Mouse (Mus musculus) megakaryocyte, embryonic 14.5 days (primary cell): ENCODE results near the gene Naif1. TPM values are rescaled to one million over a fixed set of nuclear protein-coding genes. Genes with fewer than 3 reads are reported as not detected.

Experiments
- H3K27me3 ChIP-seq: replicated peaks from 2 replicates; pipeline ENCODE3; 2012; ENCODE audit warnings: inconsistent platforms
- H3K36me3 ChIP-seq: replicated peaks from 2 replicates; pipeline ENCODE3; 2012; ENCODE audit warnings: low read length, inconsistent platforms, mixed read lengths
- H3K4me1 ChIP-seq: 2 replicates; pipeline ENCODE4 v1.6.1; 2012; ENCODE audit warnings: inconsistent platforms
- H3K4me3 ChIP-seq: replicated peaks from 2 replicates; pipeline ENCODE3; 2012; ENCODE audit warnings: moderate library complexity, mild to moderate bottlenecking, inconsistent platforms
- H3K9me3 ChIP-seq: 2 replicates; pipeline ENCODE4 v1.6.1; 2012; ENCODE audit warnings: inconsistent platforms
- FLI1 ChIP-seq: IDR thresholded peaks from 2 replicates; pipeline ENCODE4 v1.6.1; 2012; ENCODE audit warnings: low read length, inconsistent platforms, mixed read lengths
- GATA1 ChIP-seq: IDR thresholded peaks from 3 replicates; pipeline ENCODE4 v1.6.1; 2012; ENCODE audit warnings: mixed read lengths, low read length, inconsistent platforms, borderline replicate concordance
- polyA plus RNA-seq: library from polyadenylated mRNA; stranded (reverse); fragments of >175 nt; gene quantifications from 2 replicates; pipeline ENCODE4 v1.2.3, GENCODE M21; 2012; ENCODE audit warnings: low replicate concordance; ENCODE audit not compliant: insufficient read depth

Gene Naif1
- polyA plus RNA-seq, 1 experiment = 3.9 TPM

GRCm38 (mm10) chr2:32427720-32428119, 22.5 kb upstream of the Naif1 start:
- no peak overlapping the region for H3K4me3 ChIP-seq
- H3K36me3 ChIP-seq = peaks cover 20% of the 10 kb centered on the region
- peaks cover 78% of the 10 kb centered on the region for H3K4me1 ChIP-seq
- no peaks in the 10 kb centered on the region for H3K27me3 ChIP-seq
- TF ChIP-seq FLI1 = no peak
- no peak for TF ChIP-seq GATA1
- H3K9me3 ChIP-seq = no peaks in the 10 kb centered on the region

- H3K36me3 ChIP-seq = peaks cover 20% of the 10 kb centered on the region
- no peak for TF ChIP-seq FLI1
- TF ChIP-seq GATA1 = no peak
- no peaks in the 10 kb centered on the region for H3K9me3 ChIP-seq
- H3K27me3 ChIP-seq = no peaks in the 10 kb centered on the region
- H3K4me3 ChIP-seq = peak overlapping the region; percentile 38
- peaks cover 74% of the 10 kb centered on the region for H3K4me1 ChIP-seq
Measured at GRCm38 (mm10) chr2:32428262-32428722, 22.0 kb upstream of the Naif1 start.

GRCm38 (mm10) chr2:32429215-32429891, 20.9 kb upstream of the Naif1 start:
- Histone ChIP-seq H3K4me1 (peaks cover 67% of the 10 kb centered on the region), H3K27me3 (no peaks in the 10 kb centered on the region), H3K9me3 (no peaks in the 10 kb centered on the region), H3K36me3 (peaks cover 25% of the 10 kb centered on the region), H3K4me3 (no peak overlapping the region)
- TF ChIP-seq FLI1 = no peak
- TF ChIP-seq GATA1 = no peak

- H3K4me3 ChIP-seq = no peak overlapping the region
- H3K36me3 ChIP-seq = peaks cover 23% of the 10 kb centered on the region
- H3K9me3 ChIP-seq = no peaks in the 10 kb centered on the region
- H3K4me1 ChIP-seq = peaks cover 53% of the 10 kb centered on the region
- TF ChIP-seq FLI1 (no peak), GATA1 (no peak)
- no peaks in the 10 kb centered on the region for H3K27me3 ChIP-seq
Measured at GRCm38 (mm10) chr2:32430701-32431676, 19.3 kb upstream of the Naif1 start.

GRCm38 (mm10) chr2:32436686-32437372, 13.4 kb upstream of the Naif1 start:
- peaks cover 18% of the 10 kb centered on the region for H3K36me3 ChIP-seq
- no peaks in the 10 kb centered on the region for H3K27me3 ChIP-seq
- peaks cover 45% of the 10 kb centered on the region for H3K4me1 ChIP-seq
- no peak overlapping the region for H3K4me3 ChIP-seq
- TF ChIP-seq FLI1 (no peak), GATA1 (no peak)
- H3K9me3 ChIP-seq = no peaks in the 10 kb centered on the region

- TF ChIP-seq FLI1 = no peak
- no peak for TF ChIP-seq GATA1
- Histone ChIP-seq H3K27me3 (no peaks in the 10 kb centered on the region), H3K9me3 (no peaks in the 10 kb centered on the region), H3K4me1 (peaks cover 46% of the 10 kb centered on the region), H3K36me3 (peaks cover 15% of the 10 kb centered on the region), H3K4me3 (no peak overlapping the region)
Measured at GRCm38 (mm10) chr2:32437612-32438166, 12.6 kb upstream of the Naif1 start.

- Histone ChIP-seq H3K9me3 (no peaks in the 10 kb centered on the region), H3K4me1 (peaks cover 40% of the 10 kb centered on the region), H3K36me3 (peaks cover 19% of the 10 kb centered on the region), H3K4me3 (no peak overlapping the region), H3K27me3 (no peaks in the 10 kb centered on the region)
- TF ChIP-seq FLI1 = no peak
- no peak for TF ChIP-seq GATA1
Measured at GRCm38 (mm10) chr2:32438733-32439132, 11.5 kb upstream of the Naif1 start.

GRCm38 (mm10) chr2:32439177-32439576, 11.1 kb upstream of the Naif1 start:
- Histone ChIP-seq H3K27me3 (no peaks in the 10 kb centered on the region), H3K4me1 (peaks cover 43% of the 10 kb centered on the region), H3K9me3 (no peaks in the 10 kb centered on the region), H3K4me3 (no peak overlapping the region), H3K36me3 (peaks cover 24% of the 10 kb centered on the region)
- TF ChIP-seq FLI1 (no peak), GATA1 (no peak)

GRCm38 (mm10) chr2:32440164-32440563, 10.1 kb upstream of the Naif1 start:
- Histone ChIP-seq H3K4me1 (peaks cover 52% of the 10 kb centered on the region), H3K27me3 (no peaks in the 10 kb centered on the region), H3K9me3 (no peaks in the 10 kb centered on the region), H3K4me3 (no peak overlapping the region), H3K36me3 (peaks cover 33% of the 10 kb centered on the region)
- no peak for TF ChIP-seq FLI1
- TF ChIP-seq GATA1 = no peak
